Mouse (Mus musculus) heart, adult 10 weeks (tissue): Measurements from ENCODE around the gene Kctd18. TPM values are rescaled to one million over a fixed set of nuclear protein-coding genes. Genes with fewer than 3 reads are reported as not detected.

Source experiments
- polyA plus RNA-seq: library from polyadenylated mRNA; stranded (reverse); fragments of 350-450 nt; fragmentation: Illumina TruSeq; extraction: RNeasy Lipid Tissue Mini Kit (QIAGEN cat#74804); gene quantifications from one replicate; pipeline ENCODE4 v1.2.3, GENCODE M21; 2014; ENCODE audit warnings: low read depth, low replicate concordance

The Kctd18 gene
- polyA plus RNA-seq: 9.3 TPM

DNA sequence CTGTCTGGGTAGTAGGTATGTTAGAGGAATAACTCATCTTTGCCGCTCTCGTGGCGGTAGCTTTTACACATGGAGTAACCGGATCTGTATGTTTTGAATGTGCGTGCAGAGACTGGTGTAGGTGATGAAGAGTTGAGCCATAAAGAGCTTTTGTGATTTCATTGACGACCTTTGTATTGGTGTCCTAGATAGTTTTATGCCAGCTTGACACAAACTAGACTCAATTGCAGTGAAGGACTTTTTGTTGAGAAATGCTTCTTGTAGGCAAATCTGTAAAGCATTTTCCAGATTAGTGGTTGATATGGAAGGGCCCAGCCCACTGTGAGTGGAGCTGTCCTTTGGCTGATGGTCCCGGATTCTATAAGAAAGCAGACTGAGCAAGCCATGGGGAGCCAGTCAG, at the start of gene Kctd18:
Gene Kctd18 (minus strand): TSS at position 101 of the 400 bp plus-strand sequence.

DNA sequence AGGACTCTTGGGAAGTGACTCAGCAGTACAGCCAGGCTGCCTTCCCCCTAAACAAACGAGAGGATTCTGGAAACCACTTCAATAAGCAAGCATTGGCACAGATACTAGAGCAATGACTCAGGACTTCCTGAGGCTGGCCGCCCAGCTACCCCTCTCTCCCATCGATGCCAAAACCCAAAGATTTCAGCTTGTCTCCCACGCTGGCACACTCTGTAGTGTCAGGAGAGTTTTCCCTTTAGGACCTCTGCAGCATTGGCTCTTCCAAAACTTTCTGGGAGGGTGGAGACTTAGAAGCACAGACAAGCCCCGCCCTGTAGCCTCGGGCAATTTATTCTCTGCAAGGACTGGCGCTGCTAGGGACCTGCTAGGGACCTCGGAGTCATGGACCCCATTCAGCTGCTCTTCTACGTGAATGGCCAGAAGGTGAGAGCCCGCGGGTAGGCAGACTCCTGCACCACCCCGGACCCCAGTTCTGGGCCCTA, 10.9 kb upstream of the Kctd18 start, which contains the start of gene Aox1:
Gene Aox1 (plus strand): TSS at position 296 of the 482 bp plus-strand sequence.

DNA sequence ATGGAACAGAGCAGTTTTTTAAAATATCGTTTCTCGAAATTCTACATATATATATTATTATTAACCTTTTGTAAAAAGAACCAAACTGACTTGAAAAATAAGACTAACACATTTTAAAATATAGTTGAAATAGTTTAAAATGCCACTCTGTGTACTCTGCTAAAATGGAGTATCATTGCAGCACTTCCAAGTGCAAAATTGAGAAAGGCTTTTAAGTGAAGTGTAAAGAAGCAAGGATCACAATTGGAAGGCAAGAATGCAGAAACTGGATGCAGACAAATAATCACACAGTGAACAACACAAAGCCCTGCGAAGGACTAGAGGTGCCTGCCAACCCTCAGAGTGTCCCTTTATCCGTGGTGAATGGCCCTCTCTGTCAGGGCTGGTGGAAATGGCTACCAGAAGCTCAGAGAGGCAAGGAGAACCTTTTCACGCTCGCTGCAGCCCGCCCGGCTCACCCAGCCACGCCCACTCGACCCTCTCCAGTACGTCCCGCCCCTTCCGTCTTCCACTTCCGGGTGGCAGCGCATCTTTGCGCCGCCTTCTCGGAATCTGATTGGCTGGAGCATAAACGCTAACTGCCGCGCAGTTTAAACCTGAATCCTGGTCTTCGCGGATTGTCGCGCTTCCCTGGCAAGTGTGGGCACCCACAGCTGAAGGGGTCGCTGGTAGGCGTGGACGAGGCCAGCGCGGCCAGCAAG, 23.2 kb downstream of the Kctd18 start, which contains the start of gene Sgo2a:
Gene Sgo2a (plus strand): TSS at position 540 of the 701 bp plus-strand sequence.

Other genes starting within 250 kb of the Kctd18 start
- gene Spats2l, start 244.8 kb downstream of the Kctd18 start, polyA plus RNA-seq: 12.8 TPM
- gene Sgo2a, start 23.0 kb downstream of the Kctd18 start, polyA plus RNA-seq: 7.1 TPM
- gene Aox1, start 11.0 kb upstream of the Kctd18 start, polyA plus RNA-seq: 28.2 TPM
- 0.52 TPM for gene Aox3, start 94.2 kb upstream of the Kctd18 start, polyA plus RNA-seq
- not detected for gene Aox4, start 191.4 kb upstream of the Kctd18 start, polyA plus RNA-seq